Mouse (Mus musculus) heart, embryonic 11.5 days (tissue): ENCODE measurements around the gene Slc35c2. TPM values are rescaled to one million over a fixed set of nuclear protein-coding genes. Genes with fewer than 3 reads are reported as not detected.

Source experiments
- ATAC-seq: fragments of 200-750 bp; cut with Nextera tagmentation; replicated peaks from 2 replicates; pipeline ENCODE4 v1.8.0; 2017; ENCODE audit warnings: moderate library complexity; ENCODE audit not compliant: insufficient number of reproducible peaks, low FRiP score, low TSS enrichment
- H3K27ac ChIP-seq: fragments of 300-500 bp; sonication (generic); 2 replicates; pipeline ENCODE4 v1.5.1; 2014; ENCODE audit warnings: mild to moderate bottlenecking, low read depth, low read length
- H3K27me3 ChIP-seq: fragments of 300-500 bp; sonication (generic); 2 replicates; pipeline ENCODE4 v1.6.1; 2014; ENCODE audit warnings: mild to moderate bottlenecking, low read length, mixed read lengths; ENCODE audit not compliant: control insufficient read depth, insufficient read depth
- H3K36me3 ChIP-seq: fragments of 300-500 bp; sonication (generic); 2 replicates; pipeline ENCODE4 v1.6.1; 2014; ENCODE audit warnings: mild to moderate bottlenecking, low read length, moderate library complexity, mixed read lengths; ENCODE audit not compliant: control insufficient read depth, insufficient read depth
- H3K4me1 ChIP-seq: fragments of 300-500 bp; sonication (generic); 2 replicates; pipeline ENCODE4 v1.6.1; 2014; ENCODE audit warnings: low read length; ENCODE audit not compliant: control insufficient read depth, insufficient read depth
- H3K4me2 ChIP-seq: fragments of 300-500 bp; sonication (generic); 2 replicates; pipeline ENCODE4 v1.6.1; 2014; ENCODE audit warnings: mild to moderate bottlenecking, moderate library complexity
- H3K4me3 ChIP-seq: fragments of 300-500 bp; sonication (generic); 2 replicates; pipeline ENCODE4 v1.5.1; 2014; ENCODE audit warnings: low read depth, low read length
- H3K9ac ChIP-seq: fragments of 300-500 bp; sonication (generic); 2 replicates; pipeline ENCODE4 v1.6.1; 2014; ENCODE audit warnings: mild to moderate bottlenecking, low read depth, low read length, moderate library complexity
- H3K9me3 ChIP-seq: fragments of 300-500 bp; sonication (generic); replicated peaks from 2 replicates; pipeline ENCODE4 v1.6.1; 2016; ENCODE audit warnings: low read length; ENCODE audit not compliant: control insufficient read depth
- WGBS: fragments of 180-500 bp; shearing (Covaris S2); extraction: QIAGEN DNeasy Blood & Tissue Kit; methylation state at CpG from one replicate; pipeline ENCODE4 v1.1.7; 2014; ENCODE audit not compliant: insufficient replicate concordance; 5-methylcytosine and 5-hydroxymethylcytosine counted together
- polyA plus RNA-seq: library from polyadenylated mRNA; unstranded; fragments of >200 nt; fragmentation: Nextera tagmentation; extraction: Ambion mirVana; gene quantifications from 2 replicates; pipeline ENCODE4 v1.2.1, GENCODE M21; 2014

Gene Slc35c2
- polyA plus RNA-seq, 1 experiment from 2014 or later: 32.4 TPM

DNA sequence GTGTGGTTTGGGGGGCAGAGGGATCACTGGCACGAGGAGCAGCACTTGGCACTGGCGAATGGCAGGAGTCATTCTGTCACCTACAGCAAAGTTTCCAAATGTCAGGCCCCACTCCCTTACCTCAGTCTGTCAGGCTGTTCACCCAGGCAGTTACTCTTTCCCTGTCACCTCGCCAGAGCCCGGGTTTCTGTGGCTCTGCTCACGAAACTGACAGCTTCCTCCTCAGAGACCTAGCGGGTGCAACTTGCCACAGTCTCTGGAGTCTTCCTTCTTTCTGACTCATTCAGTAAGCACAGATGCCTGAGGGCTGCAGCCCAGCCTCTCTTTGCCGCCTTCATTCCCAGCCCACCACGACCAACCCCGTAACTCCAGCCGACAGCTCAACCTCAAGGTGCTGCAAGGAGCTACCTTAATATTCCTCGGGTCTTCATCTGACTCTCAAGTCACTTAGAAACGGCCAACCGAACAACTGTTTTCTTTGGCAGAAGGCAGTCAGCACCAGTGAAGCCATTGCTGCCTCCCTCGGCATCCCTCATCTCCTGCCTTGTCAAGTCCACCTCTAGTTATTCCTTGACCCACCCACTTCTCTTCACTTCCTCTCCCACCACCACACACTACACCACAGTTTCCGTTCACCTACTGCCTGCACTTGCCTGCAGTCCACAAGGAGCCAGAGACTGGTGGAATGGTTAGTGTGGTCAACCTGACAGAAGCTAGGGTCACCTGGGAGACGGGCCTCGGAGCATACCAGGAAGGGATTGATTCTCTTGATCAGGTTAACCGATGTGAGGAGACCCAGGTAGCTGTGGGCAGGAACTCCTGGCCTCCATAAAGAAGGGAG, 1.1 kb downstream of the Slc35c2 start:
- H3K4me1 ChIP-seq: peaks cover 16% of the 10 kb centered on the region
- no peaks in the 10 kb centered on the region; the same call in 1 of the 2 replicates for H3K36me3 ChIP-seq
- H3K4me3 ChIP-seq: peak overlapping the region; percentile 84
- no peak for ATAC-seq
- peak overlapping the region; percentile 97 for H3K4me2 ChIP-seq
- peak overlapping the region; percentile 83 for H3K9ac ChIP-seq
- no peak overlapping the region for H3K27ac ChIP-seq
- H3K27me3 ChIP-seq: no peaks in the 10 kb centered on the region
- 60% methylated on average over 18 of the region's 18 CpGs for WGBS
- no peaks in the 10 kb centered on the region for H3K9me3 ChIP-seq

DNA sequence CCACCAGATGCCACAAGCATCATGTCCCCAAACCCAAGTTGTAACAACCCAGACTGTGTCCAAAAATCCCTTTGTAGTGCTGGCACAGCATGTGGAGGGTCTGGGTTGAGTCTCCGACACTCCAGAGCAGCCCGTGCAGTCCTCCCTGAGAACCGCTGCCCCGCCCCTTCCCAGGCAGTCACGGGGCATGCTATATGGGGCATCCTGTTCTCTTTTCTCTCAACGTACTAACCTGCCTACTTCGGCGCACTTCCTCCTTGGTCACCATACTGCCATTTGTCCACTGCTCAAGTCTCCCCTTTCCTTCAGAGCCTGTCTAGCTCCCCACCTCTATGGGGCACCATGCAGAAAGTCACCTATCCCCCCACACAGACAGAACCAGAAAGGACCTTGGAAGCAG, 2.0 kb downstream of the Slc35c2 start:
- Histone ChIP-seq H3K36me3 (no peaks in the 10 kb centered on the region; the same call in 1 of the 2 replicates), H3K4me2 (no peak overlapping the region), H3K4me1 (peaks cover 16% of the 10 kb centered on the region), H3K9ac (no peak overlapping the region), H3K4me3 (no peak overlapping the region), H3K27ac (no peak overlapping the region), H3K9me3 (no peaks in the 10 kb centered on the region), H3K27me3 (no peaks in the 10 kb centered on the region)
- ATAC-seq: no peak
- 84% methylated on average over 8 of the region's 8 CpGs for WGBS

DNA sequence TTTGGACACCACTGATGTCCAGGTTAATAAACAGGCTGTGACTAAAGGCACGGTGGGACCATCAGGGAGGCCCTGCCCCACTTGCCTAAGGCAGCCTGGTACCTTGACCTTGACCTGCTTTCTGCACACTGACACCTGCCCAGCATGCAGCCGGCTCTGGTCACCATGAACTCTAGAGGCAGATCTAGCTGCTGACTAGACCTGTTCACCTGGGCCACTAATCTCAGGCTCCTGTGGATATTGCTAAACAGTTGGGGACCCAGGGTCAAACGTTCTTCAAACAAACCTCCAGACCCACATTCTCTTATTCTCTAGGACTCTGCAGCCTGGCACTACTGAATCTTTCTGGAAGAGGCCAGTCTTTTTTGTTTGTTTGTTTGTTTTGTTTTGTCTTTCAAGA, 2.6 kb downstream of the Slc35c2 start:
- Histone ChIP-seq H3K9me3 (no peaks in the 10 kb centered on the region), H3K4me3 (no peak overlapping the region), H3K4me1 (peaks cover 16% of the 10 kb centered on the region), H3K27ac (no peak overlapping the region), H3K9ac (no peak overlapping the region), H3K36me3 (no peaks in the 10 kb centered on the region; the same call in 1 of the 2 replicates), H3K4me2 (no peak overlapping the region), H3K27me3 (no peaks in the 10 kb centered on the region)
- WGBS: 81% methylated on average over 3 of the region's 3 CpGs
- ATAC-seq: no peak

DNA sequence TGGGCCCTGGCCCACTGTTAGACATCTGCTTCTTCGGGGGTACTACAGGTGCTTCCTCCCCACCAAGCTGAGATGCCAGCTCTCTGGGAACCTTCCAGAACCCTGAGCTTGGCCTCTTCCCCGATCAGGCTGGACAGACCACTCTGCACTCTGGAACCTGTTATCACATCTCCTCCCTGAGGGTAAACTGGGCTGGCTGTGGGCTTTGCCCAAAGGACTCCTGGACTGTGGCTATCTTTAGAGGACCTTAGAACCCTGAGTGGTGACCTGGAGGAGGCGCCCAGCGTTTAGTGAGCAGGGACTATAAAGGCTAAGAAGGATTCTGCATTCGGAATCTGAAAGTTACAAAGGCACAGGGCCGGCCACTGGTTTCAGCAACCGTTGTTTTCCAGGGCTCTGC, 3.3 kb downstream of the Slc35c2 start:
- H3K27me3 ChIP-seq: no peaks in the 10 kb centered on the region
- 81% methylated on average over 7 of the region's 7 CpGs for WGBS
- no peak overlapping the region for H3K27ac ChIP-seq
- H3K4me2 ChIP-seq: no peak overlapping the region
- H3K9me3 ChIP-seq: no peaks in the 10 kb centered on the region
- H3K4me3 ChIP-seq: no peak overlapping the region
- no peak for ATAC-seq
- H3K36me3 ChIP-seq: no peaks in the 10 kb centered on the region; the same call in 1 of the 2 replicates
- peaks cover 16% of the 10 kb centered on the region for H3K4me1 ChIP-seq
- H3K9ac ChIP-seq: no peak overlapping the region

DNA sequence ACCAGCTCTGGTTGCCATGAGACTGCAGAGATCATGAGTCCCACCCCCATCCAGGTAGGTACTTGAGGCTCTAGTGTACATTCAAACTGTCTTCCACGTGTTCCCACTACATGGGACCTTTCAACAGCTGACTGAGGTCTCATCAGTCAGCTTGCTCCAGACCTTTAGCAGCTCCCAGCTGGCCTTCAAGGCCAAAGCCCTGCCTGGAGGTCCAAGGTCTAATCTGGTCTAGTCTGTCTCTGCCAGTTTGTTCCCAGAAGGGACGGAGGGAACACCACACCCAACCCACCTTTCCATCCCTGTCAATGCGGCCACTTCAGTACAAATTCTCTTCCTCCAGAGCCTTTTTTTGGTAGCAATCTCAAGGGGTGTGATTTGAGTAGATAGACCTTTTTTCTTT, 4.0 kb downstream of the Slc35c2 start:
- H3K4me3 ChIP-seq: no peak overlapping the region

DNA sequence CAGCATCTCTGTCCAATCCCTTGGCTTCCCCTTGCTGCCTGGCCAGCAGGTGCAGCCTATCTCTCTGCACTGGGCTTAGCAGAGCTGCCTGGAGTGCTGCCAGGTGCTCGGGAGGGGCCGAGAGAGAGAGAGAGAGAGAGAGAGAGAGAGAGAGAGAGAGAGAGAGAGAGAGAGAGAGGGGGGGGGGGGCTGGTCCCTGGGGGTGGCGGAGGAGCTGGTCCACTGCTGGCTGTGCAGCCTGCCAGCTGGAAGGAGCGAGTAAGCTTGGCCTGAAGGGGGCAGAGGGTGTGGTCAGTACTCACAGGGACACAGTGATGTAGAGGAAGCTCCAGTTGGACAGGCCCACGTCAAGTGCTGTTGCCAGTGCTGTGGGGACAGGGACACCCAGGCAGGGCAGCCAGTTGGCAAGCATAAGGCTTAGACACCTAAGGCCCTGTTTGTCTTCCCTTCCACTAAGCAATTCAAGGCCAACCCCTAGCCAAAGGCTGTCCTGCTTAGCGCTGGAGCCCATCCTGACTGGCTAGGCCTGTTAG, 5.8 kb downstream of the Slc35c2 start:
- no peaks in the 10 kb centered on the region; the same call in 1 of the 2 replicates for H3K36me3 ChIP-seq
- 59% methylated on average over 6 of the region's 6 CpGs for WGBS
- H3K9me3 ChIP-seq: no peaks in the 10 kb centered on the region
- ATAC-seq: no peak
- peaks cover 5% of the 10 kb centered on the region for H3K4me1 ChIP-seq
- H3K9ac ChIP-seq: no peak overlapping the region
- H3K27ac ChIP-seq: no peak overlapping the region
- no peak overlapping the region for H3K4me2 ChIP-seq
- H3K4me3 ChIP-seq: no peak overlapping the region
- no peaks in the 10 kb centered on the region for H3K27me3 ChIP-seq

More for the DNA sequence above, 4.0 kb downstream of the Slc35c2 start:
- peaks cover 16% of the 10 kb centered on the region for H3K4me1 ChIP-seq
- no peaks in the 10 kb centered on the region; the same call in 1 of the 2 replicates for H3K36me3 ChIP-seq
- no peaks in the 10 kb centered on the region for H3K9me3 ChIP-seq
- no peak overlapping the region for H3K4me2 ChIP-seq
- WGBS: 90% methylated on average over 3 of the region's 3 CpGs
- H3K27me3 ChIP-seq: no peaks in the 10 kb centered on the region
- H3K9ac ChIP-seq: no peak overlapping the region
- no peak overlapping the region for H3K27ac ChIP-seq
- ATAC-seq: no peak

DNA sequence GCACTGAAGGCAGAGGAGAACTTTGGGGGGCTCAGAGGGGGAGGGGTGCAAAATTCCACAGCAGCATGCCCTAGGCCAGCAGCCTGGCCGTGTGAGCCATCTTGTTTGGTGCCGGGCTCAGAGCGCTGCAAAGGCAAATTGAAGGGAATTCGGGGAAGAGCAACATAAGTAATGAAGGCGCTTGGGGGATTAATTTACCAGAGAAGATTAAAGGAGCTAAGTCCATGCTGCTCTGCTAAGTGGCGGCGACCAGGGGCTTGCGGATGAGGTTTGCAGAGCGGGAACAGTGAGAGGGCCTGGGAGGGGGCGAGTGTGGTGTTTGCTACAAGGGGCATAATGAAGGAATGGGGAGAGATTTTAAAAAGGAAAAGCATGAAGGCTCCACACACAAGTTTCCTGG, 8.3 kb downstream of the Slc35c2 start:
- H3K9me3 ChIP-seq: no peaks in the 10 kb centered on the region
- no peaks in the 10 kb centered on the region; the same call in 1 of the 2 replicates for H3K36me3 ChIP-seq
- no peak overlapping the region for H3K4me2 ChIP-seq
- no peak overlapping the region for H3K4me3 ChIP-seq
- no peaks in the 10 kb centered on the region for H3K4me1 ChIP-seq
- no peak for ATAC-seq
- H3K27me3 ChIP-seq: no peaks in the 10 kb centered on the region
- no peak overlapping the region for H3K9ac ChIP-seq
- WGBS: 58% methylated on average over 10 of the region's 10 CpGs
- no peak overlapping the region for H3K27ac ChIP-seq

DNA sequence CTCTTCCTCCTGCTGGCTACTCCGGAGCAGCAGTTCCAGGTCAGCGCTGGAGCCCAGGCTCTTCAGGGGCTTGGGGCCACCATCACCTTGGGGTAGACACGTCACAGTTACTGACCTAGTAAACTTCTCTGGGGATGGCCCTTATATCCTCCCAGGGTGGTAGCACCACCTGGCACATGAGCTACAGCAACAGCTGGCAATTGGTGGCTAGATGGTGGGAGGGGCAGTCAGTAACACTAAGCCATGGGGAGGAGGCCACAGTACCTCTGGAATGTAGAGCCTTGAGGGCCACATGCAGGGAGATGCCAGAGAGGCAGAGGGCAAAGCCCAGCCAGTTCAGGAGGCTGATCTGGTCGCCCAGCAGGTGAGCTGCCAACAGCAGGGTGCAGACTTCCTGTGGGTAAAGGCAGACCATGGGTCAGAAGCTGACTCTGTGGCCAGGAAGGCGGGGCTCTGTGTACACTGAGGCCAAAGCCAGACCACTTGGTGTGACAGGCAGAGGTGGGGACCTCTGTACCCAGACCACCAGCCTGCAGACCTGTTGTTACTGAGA, 10.4 kb downstream of the Slc35c2 start:
- H3K4me3 ChIP-seq: no peak overlapping the region
- H3K27me3 ChIP-seq: no peaks in the 10 kb centered on the region
- no peaks in the 10 kb centered on the region for H3K9me3 ChIP-seq
- H3K9ac ChIP-seq: no peak overlapping the region
- no peak for ATAC-seq
- H3K36me3 ChIP-seq: no peaks in the 10 kb centered on the region
- 80% methylated on average over 5 of the region's 5 CpGs for WGBS
- no peak overlapping the region for H3K4me2 ChIP-seq
- H3K4me1 ChIP-seq: no peaks in the 10 kb centered on the region
- no peak overlapping the region for H3K27ac ChIP-seq
